Mouse (Mus musculus) kidney, adult 18-20 months (tissue): ENCODE data around the gene Psg25.
"Not testable (repeated sequence)": the region's sequence is repeated elsewhere in the genome, so short reads cannot be mapped to it uniquely, and the experiment has no call there.

ENCODE experiments used
- DNase-seq: peaks from one replicate; pipeline ENCODE4 v3.0.0; 2021

The Psg25 gene

DNA sequence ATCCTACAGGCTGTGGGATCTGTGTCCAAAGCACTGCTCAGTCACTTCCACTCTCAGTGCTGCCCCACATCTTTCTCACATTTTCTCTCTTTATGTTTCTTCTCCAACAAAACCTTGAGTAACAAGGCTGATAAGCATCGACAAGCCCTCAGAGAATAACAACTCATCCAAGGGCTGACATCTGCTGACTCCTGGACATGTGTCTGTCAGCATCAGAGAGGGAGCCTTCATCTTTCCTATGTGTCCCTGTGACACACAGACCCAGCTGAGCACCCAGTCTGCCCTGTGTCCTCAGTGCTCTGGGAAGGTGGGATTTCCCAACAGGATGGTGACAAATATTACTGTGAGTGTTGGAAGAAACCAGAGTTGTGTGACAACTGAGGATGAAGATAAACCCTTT is at the start of gene Psg25:
Gene Psg25 (minus strand): TSS at position 101 of the 400 bp plus-strand sequence.
- DNase-seq: no peak

DNA sequence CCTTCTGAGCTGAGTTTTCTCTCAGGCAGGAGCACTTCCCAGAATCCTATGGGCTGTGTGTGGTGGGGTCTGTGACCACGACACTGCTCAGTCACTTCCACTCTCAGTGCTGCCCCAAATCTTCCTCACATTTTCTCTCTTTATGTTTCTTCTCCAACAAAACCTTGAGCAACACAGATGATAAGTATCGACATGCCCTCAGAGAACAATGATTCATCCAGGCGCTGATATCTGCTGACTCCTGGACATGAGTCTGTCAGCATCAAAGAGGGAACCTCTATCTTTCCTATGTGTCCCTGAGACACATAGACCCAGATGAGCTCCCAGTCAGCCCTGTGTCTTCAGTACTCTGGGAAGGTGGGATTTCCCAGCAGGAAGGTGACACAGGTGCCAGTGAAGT is 35.1 kb upstream of the Psg25 start, which contains the start of gene Psg27:
Gene Psg27 (minus strand): TSS at position 101 of the 400 bp plus-strand sequence.
- no peak for DNase-seq

GRCm38 (mm10) chr7:18559850-18560249 is 27.8 kb upstream of the Psg25 start:
- no peak for DNase-seq

GRCm38 (mm10) chr7:18555751-18556150 is 23.7 kb upstream of the Psg25 start:
- DNase-seq: not testable (repeated sequence)

- no peak for DNase-seq
Measured at GRCm38 (mm10) chr7:18533420-18533819, 1.4 kb upstream of the Psg25 start.

- no peak for DNase-seq
Measured at GRCm38 (mm10) chr7:18524668-18525067, 7.4 kb downstream of the Psg25 start.

DNA sequence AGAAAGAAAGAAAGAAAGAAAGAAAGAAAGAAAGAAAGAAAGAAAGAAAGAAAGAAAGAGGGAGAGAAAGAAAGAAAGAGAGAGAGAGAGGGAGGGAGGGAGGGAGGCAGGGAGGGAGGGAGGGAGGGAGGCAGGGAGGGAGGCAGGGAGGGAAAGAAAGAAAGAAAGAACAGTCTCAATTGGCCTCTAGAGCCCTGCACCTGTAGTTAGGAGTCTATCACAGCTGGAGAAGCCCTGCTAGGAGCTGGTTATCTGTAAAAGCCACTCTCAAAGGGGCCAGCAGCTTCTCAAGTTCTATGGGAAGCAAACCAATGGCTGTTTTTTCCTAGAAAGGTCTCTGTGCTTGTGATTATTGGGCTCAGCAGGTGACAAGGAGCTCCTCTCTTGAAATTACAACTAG is 19.2 kb downstream of the Psg25 start:
- not testable (repeated sequence) for DNase-seq

DNA sequence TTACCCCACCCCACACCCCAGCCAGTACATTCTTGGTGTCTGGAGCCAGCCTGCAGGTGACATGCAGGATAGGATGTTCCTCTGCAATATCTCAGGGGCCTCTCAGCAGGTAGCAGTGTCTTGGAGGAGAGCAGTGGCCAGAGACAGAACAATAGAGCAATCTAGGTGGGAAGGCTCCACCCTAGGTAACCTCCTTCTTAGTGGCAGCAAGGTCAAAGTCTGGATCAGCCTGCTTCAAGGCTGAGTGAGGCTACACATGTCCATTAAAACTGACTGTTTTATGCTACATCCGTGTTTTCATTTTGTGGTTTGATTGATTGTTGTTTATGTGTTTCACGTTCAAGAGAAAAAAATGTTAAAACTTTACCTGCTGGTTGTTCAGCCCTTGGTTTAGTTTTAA is 19.7 kb downstream of the Psg25 start:
- DNase-seq: not testable (repeated sequence)

- peak; percentile 8 for DNase-seq
Measured at GRCm38 (mm10) chr7:18511479-18511878, 20.6 kb downstream of the Psg25 start.

GRCm38 (mm10) chr7:18484077-18484476 is 48.0 kb downstream of the Psg25 start, which contains the start of gene Psg26:
Psg26 (minus strand) TSS chr7:18484177.
- DNase-seq: no peak
